Mouse (Mus musculus) embryo, embryonic 10 days (tissue): ENCODE measurements around the gene Alg6.
A peak's percentile ranks its signal among the peaks of the same experiment; 100 is the strongest.

Experiments used
- DNase-seq: peaks from one replicate; pipeline ENCODE4 v3.0.0-alpha.2; 2015; ENCODE audit warnings: low spot score

Alg6 gene

DNA sequence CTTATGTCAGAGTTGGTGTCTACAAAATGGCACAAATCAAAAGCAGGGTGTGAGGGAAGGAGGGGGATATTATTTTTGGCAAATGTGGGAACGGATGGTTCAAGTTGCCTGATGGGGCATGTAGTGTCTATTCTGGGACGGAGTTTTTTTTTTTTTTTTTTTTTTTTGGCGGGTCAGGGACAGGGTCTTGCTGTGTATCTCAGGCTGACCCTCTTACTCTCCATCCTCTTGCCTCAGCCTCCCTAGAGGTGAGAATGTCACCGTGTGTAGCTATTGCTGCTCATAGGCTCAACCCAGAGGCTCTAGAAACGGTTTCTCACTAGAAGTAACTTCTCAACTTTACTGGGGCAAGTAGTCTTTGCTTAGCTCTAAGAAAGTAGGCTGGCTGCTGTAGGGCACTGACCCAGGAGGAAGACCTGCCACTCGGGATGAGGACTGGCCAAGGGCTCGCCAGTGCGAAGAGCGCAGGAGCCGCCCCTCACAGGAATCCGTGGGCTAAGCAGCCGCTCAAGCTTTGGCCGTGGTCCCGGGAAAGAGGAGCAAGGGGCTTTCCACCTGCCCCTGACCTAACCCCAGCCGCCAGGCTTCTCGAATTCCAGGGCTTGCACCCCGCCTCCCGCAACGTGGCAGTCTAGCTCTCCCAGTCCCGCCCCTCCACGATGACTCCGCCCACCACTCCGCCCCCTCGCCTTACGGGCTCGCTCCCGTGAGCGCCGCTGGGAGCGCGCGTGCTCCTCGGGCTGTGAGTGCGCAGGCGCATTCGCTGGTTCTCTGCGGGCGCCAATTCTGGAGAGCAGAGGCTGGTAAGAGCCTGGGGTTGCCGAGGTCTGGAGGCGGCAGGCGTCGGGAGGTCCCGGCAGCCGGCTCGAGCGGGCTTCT is at the start of gene Alg6:
Gene Alg6, plus strand, starts transcription at position 761 of the 879 bp plus-strand sequence.
- DNase-seq = peak; percentile 96

DNA sequence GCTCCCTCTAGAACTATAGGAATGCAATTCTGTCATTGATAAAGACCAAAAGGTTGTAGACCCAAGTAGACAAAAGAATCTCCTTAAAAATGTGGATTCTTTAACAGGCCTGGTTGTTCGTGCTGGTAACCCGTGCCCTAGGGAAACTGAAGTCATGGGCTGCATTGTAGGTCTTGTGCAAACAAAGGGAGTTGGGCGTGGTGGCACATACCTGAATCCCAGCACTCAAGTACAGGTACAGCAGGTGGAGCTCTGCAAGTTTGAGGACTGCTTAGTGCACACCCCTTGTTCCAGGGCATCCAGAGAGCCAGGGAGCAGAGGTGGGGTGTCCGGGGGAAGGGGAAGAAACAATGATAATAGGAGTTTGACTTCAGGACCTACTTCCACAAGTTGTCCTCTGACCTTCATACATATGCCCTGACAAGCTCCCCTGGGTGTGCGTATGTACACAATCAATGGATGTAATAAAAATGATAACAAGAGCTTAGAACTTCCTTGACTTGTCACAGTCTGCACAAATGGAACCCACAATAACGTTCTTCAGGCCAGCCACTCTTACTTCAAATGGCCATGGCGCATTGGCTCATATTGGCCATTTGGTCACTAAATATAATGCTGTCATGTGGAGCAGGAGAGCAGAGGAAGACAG is 45.1 kb upstream of the Alg6 start:
- DNase-seq = no peak

DNA sequence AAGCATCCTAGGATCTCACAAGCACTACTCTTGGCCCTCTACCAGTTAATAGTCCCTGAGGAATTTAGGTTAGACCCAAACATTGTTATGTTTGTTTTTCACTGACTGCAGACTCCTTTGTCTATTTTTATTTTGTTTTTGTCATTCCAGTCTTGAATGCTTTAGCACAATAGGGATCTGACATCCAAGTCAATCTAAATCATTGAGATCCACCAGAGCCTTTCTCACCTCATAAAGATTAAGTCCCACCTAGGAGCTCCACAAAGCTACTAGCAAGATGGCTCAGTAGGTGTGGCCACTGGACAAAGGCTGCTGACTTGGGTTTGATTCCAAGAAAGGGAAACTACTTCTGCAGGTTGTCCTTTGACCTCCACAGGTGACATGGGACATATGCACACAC is 40.3 kb upstream of the Alg6 start:
- no peak for DNase-seq

DNA sequence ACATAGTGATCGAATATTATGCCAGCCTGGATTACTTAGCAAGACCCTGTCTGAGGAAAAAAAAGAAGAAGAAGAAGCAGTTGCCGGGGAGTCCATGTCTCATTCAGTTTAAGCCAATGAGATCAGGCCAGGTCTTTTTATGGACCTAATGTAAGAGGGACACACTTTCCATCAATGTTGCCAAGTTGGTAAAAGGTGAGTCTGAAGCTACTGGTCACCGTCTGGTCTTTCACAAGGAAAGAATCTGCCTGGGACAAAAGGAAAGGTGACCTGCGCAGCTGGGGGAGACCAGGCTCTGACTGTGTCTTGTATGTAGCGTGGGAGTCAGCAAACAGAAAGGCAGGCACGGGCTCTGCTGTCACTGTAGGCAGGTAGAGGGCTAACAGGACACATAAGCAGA is 31.5 kb upstream of the Alg6 start:
- DNase-seq = no peak

DNA sequence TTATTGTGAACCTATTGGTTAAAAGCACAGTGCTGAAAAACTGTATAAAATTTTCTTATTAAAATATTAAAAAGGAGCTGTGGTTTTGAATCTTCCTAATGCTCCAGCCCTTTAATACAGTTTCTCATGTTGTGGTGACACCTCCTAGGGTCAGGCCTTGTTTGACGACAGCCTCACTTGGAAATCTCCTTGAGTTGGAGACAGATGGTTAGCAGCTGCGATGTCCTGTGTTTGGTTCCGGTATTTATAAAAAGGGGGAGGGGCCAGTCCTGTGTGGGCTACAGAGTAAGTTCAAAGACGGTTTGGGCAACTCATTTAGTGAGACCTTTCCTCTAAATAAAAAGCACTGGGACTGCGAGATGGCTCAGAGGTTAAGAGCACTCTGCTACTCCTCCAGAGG is 29.2 kb upstream of the Alg6 start:
- peak; percentile 7 for DNase-seq

DNA sequence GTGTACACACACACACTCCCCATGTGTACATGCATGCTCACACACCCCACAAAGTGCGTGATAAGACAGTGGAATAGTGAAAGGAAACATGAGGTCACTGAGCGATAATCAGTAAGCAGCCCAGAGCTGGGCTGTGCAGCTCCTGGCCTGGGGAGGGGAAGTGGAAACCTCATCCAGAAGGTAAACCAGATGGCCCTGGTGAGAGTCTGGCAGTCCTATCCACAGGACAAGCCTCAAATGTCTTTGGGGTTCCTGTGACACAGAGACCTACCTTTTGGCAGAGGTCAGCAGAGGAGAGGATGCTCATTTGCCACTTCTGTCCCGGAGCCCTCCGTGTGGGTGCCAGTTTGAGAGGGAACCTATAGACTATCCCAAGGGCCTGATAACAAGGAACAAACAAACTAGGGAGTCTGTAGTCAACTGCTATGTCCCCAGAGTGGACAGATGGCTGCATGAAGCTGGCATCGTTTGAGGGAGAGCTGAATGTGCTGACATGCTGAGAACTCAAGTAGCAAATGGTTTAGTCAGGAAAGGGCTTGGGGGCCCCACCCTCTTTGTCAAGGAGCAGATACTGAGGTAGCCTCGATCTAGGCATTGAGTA is 2.8 kb upstream of the Alg6 start:
- DNase-seq = no peak

DNA sequence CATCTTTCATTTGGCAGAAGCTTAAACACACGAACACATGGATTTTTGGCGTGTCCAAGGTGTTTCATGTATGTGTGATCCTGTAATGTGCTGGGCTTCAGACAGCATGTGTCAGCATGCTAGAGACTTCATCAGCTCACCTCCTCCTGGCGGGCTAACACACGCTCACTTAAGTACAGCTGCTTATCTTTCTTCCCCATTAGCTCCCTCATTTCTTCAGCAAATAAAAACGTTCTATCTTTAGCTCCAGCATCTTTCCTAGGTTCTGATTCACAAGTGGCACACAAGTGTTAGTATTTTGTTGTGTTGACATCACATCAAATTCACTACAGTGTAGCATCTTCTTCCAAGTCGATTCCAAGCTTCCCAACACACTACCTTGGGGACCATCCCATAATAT is 1.5 kb upstream of the Alg6 start:
- DNase-seq = no peak

DNA sequence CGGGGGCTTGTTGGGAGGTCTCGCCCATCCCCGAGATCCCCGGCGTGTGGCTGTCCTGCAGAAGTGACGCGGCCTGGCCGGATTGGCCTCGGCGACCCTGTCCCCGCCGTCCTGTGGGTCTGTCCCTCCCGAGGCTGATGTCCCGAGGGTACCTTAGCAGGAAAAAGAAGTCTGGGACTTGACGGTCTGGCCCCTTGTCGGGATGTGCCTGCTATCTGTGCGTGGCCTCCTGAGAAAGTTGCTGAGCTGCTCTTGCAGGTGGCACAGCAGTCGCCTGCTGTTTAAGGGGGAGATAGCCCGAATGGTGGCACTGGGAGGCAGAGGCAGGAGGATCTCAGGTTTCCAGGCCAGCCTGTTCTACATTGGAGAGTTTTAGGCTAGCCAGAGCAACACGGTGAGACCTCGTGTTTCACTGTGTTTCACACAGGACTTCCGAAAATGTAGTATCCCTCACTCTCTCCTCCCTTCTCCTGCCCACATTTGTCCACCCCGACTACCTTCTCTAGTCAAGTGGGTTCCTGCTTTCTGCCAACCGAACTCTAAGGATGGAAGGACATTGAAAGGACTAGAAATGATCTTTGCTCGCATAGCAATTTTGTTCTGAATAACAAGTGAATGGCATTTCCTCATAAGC is 436 bp downstream of the Alg6 start:
- no peak for DNase-seq

DNA sequence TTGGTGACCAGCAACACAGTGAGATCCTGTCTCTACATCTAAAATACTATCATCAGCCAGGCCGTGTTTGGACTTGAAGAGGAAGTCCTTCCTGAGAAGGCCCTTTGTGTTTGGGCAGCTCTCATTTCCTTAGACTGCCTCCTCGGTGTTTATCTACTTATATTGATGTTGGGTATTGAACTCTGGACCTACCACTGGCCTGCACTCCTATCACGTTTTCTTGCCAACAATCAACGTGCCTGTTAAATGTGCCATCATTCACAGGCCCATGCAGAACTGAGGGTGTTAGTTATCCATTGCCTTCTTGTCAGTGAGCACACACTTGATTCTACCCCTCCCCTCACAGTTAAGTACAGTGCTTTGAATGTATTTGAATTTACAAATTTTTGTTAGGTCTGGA is 2.4 kb downstream of the Alg6 start:
- no peak for DNase-seq

DNA sequence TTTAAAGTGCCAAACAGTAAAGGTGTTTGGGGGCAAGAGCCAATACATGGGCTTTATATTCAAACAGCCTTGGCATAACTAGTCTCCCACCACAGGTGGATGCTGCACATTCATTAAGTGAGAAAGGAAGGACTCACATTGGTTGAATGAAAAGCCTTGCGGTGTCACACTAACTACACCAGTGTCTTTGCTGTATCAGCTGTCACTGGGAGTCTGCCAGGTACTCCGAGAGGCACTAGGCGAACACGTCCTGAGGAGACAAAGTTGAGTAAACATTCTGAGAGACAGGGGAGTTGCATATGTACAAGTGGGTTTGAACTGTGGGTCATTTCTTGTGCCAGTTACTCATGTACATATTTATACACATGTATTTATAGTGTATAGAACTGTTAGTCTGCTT is 8.9 kb downstream of the Alg6 start:
- no peak for DNase-seq

DNA sequence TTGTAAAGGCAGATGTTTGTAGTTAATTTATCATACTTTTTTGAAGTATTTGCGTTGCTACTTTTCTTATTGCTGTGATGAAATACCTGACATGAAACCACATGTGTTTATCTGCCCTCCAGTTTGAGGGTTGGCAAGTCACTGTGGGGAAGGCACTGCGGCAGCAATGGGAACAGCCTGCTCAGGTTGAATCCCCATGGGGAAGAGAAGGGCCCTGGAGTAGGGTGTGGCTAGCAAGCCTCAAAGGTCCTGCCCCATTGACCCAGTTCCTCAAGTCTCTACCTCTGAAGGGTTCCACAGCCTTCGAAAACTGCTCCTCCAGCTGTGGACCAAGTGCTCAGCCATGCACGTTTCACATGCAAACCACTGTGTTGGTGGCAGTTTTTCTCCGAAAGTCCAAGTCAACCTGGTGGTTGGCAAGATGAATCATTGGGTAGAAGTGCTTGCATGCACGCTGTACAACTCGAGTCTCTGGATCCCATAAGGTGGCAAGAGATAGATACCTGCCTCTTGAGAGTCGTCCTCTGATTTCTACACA is 10.5 kb downstream of the Alg6 start:
- no peak for DNase-seq

DNA sequence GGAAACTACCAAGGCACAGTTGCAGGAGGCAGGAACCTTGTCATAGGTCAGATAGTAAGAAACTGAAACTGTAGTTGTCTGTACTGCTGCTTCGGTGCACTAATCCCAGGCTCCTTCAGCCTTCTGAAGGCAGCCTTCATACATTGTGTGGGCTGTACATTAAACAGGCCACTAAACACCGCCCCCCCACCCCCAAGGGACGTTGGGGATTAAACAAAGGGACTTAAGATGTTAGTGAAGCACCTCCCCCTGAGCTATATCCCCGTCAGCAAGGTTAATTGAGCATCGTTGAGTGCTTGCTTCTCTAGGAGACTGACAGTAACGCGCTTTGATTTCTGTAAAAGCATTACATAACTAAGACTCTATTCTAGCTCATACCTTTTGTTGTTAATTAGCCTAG is 24.4 kb downstream of the Alg6 start:
- DNase-seq = no peak

DNA sequence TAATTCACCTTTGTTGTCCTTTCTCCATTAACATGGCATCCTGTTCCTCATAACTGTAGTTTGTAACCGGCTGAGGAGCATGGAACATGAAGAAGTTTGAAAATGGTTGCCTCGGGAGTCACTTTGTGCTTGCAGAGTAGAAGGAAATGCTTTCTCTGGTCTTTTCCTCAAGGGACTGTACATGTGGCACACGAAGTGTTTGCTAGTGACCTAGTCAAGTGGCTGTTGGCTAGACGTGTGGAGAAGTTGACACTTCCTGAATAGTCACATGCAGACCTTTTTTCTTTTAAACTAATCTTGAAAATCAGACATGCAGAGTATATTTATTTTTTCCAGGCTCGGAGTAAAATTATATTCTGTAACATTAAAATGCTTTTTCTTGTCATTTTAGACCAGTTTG is 37.0 kb downstream of the Alg6 start:
- no peak for DNase-seq

DNA sequence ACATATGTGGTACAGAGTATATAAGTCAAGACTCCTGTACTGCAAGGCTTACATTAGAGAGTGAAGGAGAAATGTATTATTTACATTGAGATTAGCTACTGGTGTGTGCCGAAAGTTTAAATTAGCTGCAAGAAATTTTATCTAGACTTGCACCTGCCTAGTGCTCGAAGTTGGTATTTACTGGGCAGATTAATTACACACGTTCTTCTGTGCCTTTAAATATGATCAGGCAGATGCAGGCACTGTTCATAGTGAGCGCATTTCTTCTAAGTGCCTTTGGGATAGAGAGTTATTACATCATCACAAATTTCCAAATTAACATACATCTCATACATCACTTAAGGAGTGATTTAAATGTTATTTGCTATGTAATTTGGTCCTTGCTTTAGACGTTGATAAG is 50.8 kb downstream of the Alg6 start:
- DNase-seq = no peak

DNA sequence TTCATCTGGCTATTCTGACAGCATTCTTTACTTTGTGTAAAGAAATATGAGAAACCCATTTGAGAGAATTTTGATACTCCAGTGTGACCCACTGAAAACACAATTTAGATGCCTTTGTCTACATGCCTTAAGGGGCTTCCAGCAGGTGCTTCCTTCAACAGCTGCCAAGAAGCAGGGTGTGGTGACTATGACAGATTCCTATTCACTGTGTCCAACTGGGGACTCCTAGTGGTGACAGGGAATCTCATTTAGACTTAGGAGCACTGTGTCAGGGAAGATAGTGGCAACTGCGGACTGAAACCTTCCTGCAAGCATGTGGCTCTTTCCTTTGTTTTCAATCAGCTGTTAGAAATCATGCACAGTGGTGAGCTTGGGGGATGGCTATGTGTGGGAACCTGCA is 51.3 kb downstream of the Alg6 start:
- DNase-seq = peak; percentile 26

DNA sequence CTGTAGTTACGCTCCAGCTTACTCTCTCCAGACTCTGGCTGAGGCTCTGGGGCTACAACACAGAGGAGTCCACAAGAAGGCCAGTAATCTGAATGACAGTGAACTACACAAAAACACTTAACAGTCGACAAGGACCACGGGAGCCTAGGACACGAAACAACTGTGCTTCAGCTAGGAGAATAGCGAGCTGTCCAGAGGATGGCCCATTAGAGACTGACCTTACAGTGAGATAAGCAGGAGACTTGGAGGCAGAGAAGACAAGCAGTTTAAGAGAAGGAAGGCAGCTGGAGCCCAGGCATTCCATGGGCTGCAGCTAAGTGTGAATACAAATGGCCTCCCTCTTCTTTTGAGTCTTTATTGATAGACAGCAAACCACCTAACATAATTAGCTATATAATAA is 55.1 kb downstream of the Alg6 start:
- no peak for DNase-seq

DNA sequence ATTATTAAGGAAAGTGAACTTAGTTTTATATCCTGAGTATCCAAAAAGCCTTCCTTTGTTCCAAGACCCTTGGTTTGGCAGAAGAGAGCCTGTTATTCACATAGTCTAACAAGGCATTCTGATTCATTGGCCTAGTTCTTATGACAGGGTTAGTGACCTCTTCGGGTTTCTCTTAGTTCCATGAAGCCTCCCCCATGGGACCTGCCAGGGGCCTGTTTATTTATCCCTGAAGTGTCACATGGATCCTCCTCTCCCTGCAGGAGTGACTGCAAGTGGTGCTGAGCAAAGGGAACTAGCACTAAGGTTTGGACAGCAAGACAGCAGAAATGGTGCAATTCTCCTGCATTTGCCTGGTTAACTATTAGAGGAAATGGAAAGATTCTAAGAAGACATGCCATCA is 57.6 kb downstream of the Alg6 start:
- no peak for DNase-seq

DNA sequence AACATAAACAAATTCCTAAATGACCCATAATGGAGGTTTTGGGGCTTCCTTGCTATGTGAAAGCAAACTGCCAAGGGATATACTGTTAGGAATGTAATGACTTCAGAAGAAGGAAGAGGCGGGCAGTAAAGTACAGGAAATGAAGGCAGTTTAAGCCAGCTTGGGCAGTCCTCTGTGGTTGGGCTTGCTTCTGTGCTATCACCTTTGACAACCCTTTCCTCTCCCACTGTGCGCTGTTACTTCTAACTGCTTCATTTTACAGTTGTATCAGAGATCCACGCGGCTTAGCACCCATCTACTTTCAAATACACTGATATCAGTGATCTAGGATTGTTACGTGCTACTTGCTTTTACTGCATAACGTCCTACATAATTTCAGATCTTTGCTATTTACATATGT is 76.9 kb downstream of the Alg6 start:
- peak; percentile 37 for DNase-seq
